Mouse (Mus musculus): ENCODE results near the gene Fbxo28. TPM values are rescaled to one million over a fixed set of nuclear protein-coding genes. Genes with fewer than 3 reads are reported as not detected.

The Fbxo28 gene
- total and polyA plus RNA-seq, 3 experiments: 16.3 to 72.5 (median 17.2) TPM

DNA sequence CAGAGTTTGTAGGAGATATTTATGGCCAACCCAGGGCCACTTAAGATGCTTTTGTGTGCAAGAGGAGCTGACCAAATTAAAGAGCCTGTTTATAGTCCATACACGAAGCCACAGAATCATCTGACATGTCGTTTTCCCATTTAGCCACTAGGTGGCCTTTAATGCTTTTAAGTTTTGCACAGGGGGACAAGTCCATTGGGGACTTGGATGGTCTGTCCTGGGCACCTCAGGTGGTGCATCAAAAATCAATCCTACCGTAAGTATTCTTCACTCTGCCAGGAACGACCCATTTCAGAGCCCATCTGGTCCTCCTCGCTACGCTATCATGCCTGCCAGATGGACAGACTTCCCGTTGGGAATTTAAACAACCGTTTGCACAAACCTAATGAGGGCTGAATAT, 34.8 kb upstream of the Fbxo28 start:
- no peaks in the 10 kb centered on the region for H3K79me2 ChIP-seq (ENCODE audit: control insufficient read depth, insufficient read depth, low read length, poor library complexity)
- TF ChIP-seq USF2 (IDR thresholded peaks at IDR 0.05; ENCODE audit: borderline replicate concordance in 1 of 2, insufficient read depth in 1 of 2, low read depth in 1 of 2, low read length in 2 of 2) (no peak), UBTF (IDR thresholded peaks at IDR 0.05; ENCODE audit: borderline replicate concordance, insufficient read depth, low read depth, low read length) (no peak), MAX (IDR thresholded peaks at IDR 0.05; ENCODE audit: low read length) (no peak), TBP (IDR thresholded peaks at IDR 0.05; ENCODE audit: low read depth, low read length) (no peak), SIN3A (IDR thresholded peaks at IDR 0.05; ENCODE audit: low read length) (0 out of 2 replicates have a peak, but pooled peaks have one; percentile 23), MAFK (IDR thresholded peaks at IDR 0.05; ENCODE audit: borderline replicate concordance, low read depth, low read length) (no peak), TCF12 (IDR thresholded peaks at IDR 0.05; ENCODE audit: low read depth, low read length) (no peak), MEF2A (IDR thresholded peaks at IDR 0.05; ENCODE audit: extremely low read depth, insufficient replicate concordance, low read depth, low read length, poor library complexity, severe bottlenecking) (no peak), GABPA (IDR thresholded peaks at IDR 0.05; ENCODE audit: low read depth, low read length) (no peak), MYB (IDR thresholded peaks at IDR 0.05; ENCODE audit: low read depth, low read length) (no peak), POLR2A (IDR thresholded peaks at IDR 0.05; ENCODE audit: control insufficient read depth in 1 of 2, insufficient read depth in 1 of 2, low read depth in 1 of 2, low read length in 2 of 2, poor library complexity in 1 of 2) (no peak), NELFE (IDR thresholded peaks at IDR 0.05; ENCODE audit: low read depth, low read length) (no peak), HCFC1 (IDR thresholded peaks at IDR 0.05; ENCODE audit: low read depth, low read length) (no peak), MXI1 (IDR thresholded peaks at IDR 0.05; ENCODE audit: low read depth, low read length) (no peak), POLR2AphosphoS2 (IDR thresholded peaks at IDR 0.05; ENCODE audit: low read length) (no peak), ZMIZ1 (IDR thresholded peaks at IDR 0.05; ENCODE audit: low read depth, low read length) (no peak), RAD21 (IDR thresholded peaks at IDR 0.05; ENCODE audit: low read depth, low read length) (peak; percentile 58), SMC3 (IDR thresholded peaks at IDR 0.05; ENCODE audit: low read depth, low read length) (peak; percentile 76), EP300 (IDR thresholded peaks at IDR 0.05; ENCODE audit: low read depth in 1 of 2, low read length in 2 of 2) (no peak), ZC3H11A (IDR thresholded peaks at IDR 0.05; ENCODE audit: low read depth, low read length) (peak; percentile 54), MYC (IDR thresholded peaks at IDR 0.05; ENCODE audit: low read depth, low read length) (no peak), CTCF (IDR thresholded peaks at IDR 0.05 in 2 of 3, conservative IDR thresholded peaks at IDR 0.05 in 1 of 3; ENCODE audit: control insufficient read depth in 1 of 3, insufficient read depth in 1 of 3, low read depth in 2 of 3, low read length in 3 of 3, poor library complexity in 1 of 3, severe bottlenecking in 1 of 3) (peak; percentile 16 to 80 (median 76); a peak in 4 of 6 replicates)

More for the DNA sequence above, 34.8 kb upstream of the Fbxo28 start:
- peaks cover 0 to 11% of the 10 kb centered on the region in 2 experiments; a peak in 2 of 4 replicates for H3K36me3 ChIP-seq (ENCODE audit: control insufficient read depth in 1 of 2, insufficient read depth in 2 of 2, low read length in 2 of 2)
- DNase-seq (ENCODE audit: low read depth, low spot score): peak; percentile 84
- H3K4me1 ChIP-seq (ENCODE audit: control insufficient read depth in 1 of 2, insufficient read depth in 2 of 2, low read length in 2 of 2): peaks cover 8 to 24% of the 10 kb centered on the region in 2 experiments
- no peaks in the 10 kb centered on the region for H3K9me3 ChIP-seq (replicated peaks; ENCODE audit: insufficient read depth, low read length)
- no peak overlapping the region for H3K9ac ChIP-seq (ENCODE audit: control insufficient read depth, low read depth, low read length, poor library complexity, severe bottlenecking)
- no peaks in the 10 kb centered on the region for H3K27me3 ChIP-seq (ENCODE audit: control insufficient read depth in 1 of 2, insufficient read depth in 2 of 2, low read length in 2 of 2)
- peak overlapping the region in 1 of 2 experiments; percentile 52; a peak in 2 of 4 replicates for H3K4me3 ChIP-seq (ENCODE audit: control insufficient read depth in 1 of 2, insufficient read depth in 1 of 2, low read depth in 2 of 2, low read length in 2 of 2)
- H3K27ac ChIP-seq (ENCODE audit: control insufficient read depth, low read depth, low read length): no peak overlapping the region

Data from MEL (cell line).